Mouse (Mus musculus): ENCODE data around the gene Hamp. TPM values are rescaled to one million over a fixed set of nuclear protein-coding genes. Genes with fewer than 3 reads are reported as not detected.

Hamp gene
- polyA plus RNA-seq (2017; shearing (Covaris generic)): not detected

GRCm38 (mm10) chr7:30943909-30944635 lies at the start of gene Hamp:
TSS of gene Hamp (minus strand) at chr7:30944032.

GRCm38 (mm10) chr7:30973501-30974289 lies 29.9 kb upstream of the Hamp start, which contains the start of gene Fam187b:
TSS of gene Fam187b (plus strand) at chr7:30973790.

GRCm38 (mm10) chr7:30973251-30973500 lies 29.3 kb upstream of the Hamp start, which contains the start of gene Lsr:
TSS of gene Lsr (minus strand) at chr7:30973464.

GRCm38 (mm10) chr7:30956756-30957366 lies 13.0 kb upstream of the Hamp start, which contains the start of gene Usf2:
TSS of gene Usf2 (minus strand) at chr7:30956803.

GRCm38 (mm10) chr7:30924581-30924980 lies 19.3 kb downstream of the Hamp start, which contains the start of gene Hamp2:
TSS of gene Hamp2 (minus strand) at chr7:30924681.

GRCm38 (mm10) chr7:30914732-30915131 lies 29.1 kb downstream of the Hamp start, which contains the start of gene Mag:
TSS of gene Mag (minus strand) at chr7:30914873.

Other genes starting within 250 kb of the Hamp start
- gene 2200002J24Rik, start 245.1 kb downstream of the Hamp start, polyA plus RNA-seq (2017; shearing (Covaris generic)): not detected
- gene Atp4a, start 231.8 kb downstream of the Hamp start, polyA plus RNA-seq (2017; shearing (Covaris generic)): not detected
- 70.8 TPM for gene Tmem147, start 214.5 kb downstream of the Hamp start, polyA plus RNA-seq (2017; shearing (Covaris generic))
- gene Gapdhs, start 200.4 kb downstream of the Hamp start, polyA plus RNA-seq (2017; shearing (Covaris generic)): 1.4 TPM
- 1.0 TPM for gene Sbsn, start 192.6 kb downstream of the Hamp start, polyA plus RNA-seq (2017; shearing (Covaris generic))
- not detected for gene Dmkn, start 180.3 kb downstream of the Hamp start, polyA plus RNA-seq (2017; shearing (Covaris generic))
- not detected for gene Krtdap, start 156.1 kb downstream of the Hamp start, polyA plus RNA-seq (2017; shearing (Covaris generic))
- gene Ffar2, start 120.3 kb downstream of the Hamp start, polyA plus RNA-seq (2017; shearing (Covaris generic)): not detected
- not detected for gene Ffar3, start 87.9 kb downstream of the Hamp start, polyA plus RNA-seq (2017; shearing (Covaris generic))
- not detected for gene Ffar1, start 82.5 kb downstream of the Hamp start, polyA plus RNA-seq (2017; shearing (Covaris generic))
- gene Cd22, start 63.7 kb downstream of the Hamp start, polyA plus RNA-seq (2017; shearing (Covaris generic)): not detected
- gene Mag, start 29.2 kb downstream of the Hamp start, polyA plus RNA-seq (2017; shearing (Covaris generic)): not detected
- gene Hamp2, start 19.4 kb downstream of the Hamp start, polyA plus RNA-seq (2017; shearing (Covaris generic)): not detected
- gene Usf2, start 12.8 kb upstream of the Hamp start, polyA plus RNA-seq (2017; shearing (Covaris generic)): 12.8 TPM
- gene Lsr, start 29.4 kb upstream of the Hamp start, polyA plus RNA-seq (2017; shearing (Covaris generic)): 1.1 TPM
- gene Fam187b, start 29.8 kb upstream of the Hamp start, polyA plus RNA-seq (2017; shearing (Covaris generic)): not detected
- 1,718 TPM for gene Fxyd5, start 98.4 kb upstream of the Hamp start, polyA plus RNA-seq (2017; shearing (Covaris generic))
- gene Fxyd7, start 107.4 kb upstream of the Hamp start, polyA plus RNA-seq (2017; shearing (Covaris generic)): 1.6 TPM
- not detected for gene Fxyd1, start 113.2 kb upstream of the Hamp start, polyA plus RNA-seq (2017; shearing (Covaris generic))
- gene Lgi4, start 115.3 kb upstream of the Hamp start, polyA plus RNA-seq (2017; shearing (Covaris generic)): not detected
- gene Fxyd3, start 132.7 kb upstream of the Hamp start, polyA plus RNA-seq (2017; shearing (Covaris generic)): not detected
- gene Hpn, start 171.3 kb upstream of the Hamp start, polyA plus RNA-seq (2017; shearing (Covaris generic)): not detected
- not detected for gene Scn1b, start 183.0 kb upstream of the Hamp start, polyA plus RNA-seq (2017; shearing (Covaris generic))
- gene Gramd1a, start 211.9 kb upstream of the Hamp start, polyA plus RNA-seq (2017; shearing (Covaris generic)): 669 TPM